Mouse (Mus musculus) urinary bladder, adult 2 months (tissue): Measurements from ENCODE around the gene Aebp1. TPM values are rescaled to one million over a fixed set of nuclear protein-coding genes. Genes with fewer than 3 reads are reported as not detected.

Experiments used
- polyA plus RNA-seq: library from polyadenylated mRNA; depleted of rRNA; stranded (reverse); fragments of >200 nt; gene quantifications from 2 replicates; pipeline ENCODE4 v1.2.3, GENCODE M21; 2012; rRNA removed

The Aebp1 gene
- polyA plus RNA-seq, 1 experiment, result 110 TPM

Other genes with a start within 250 kb of the Aebp1 start
- gene Mrps24, start 146.3 kb upstream of the Aebp1 start, polyA plus RNA-seq, result 81.2 and 82.7 TPM in 2 replicates
- 20.2 and 21.0 TPM in 2 replicates for gene Urgcp, start 99.6 kb upstream of the Aebp1 start, polyA plus RNA-seq
- 97.5 and 103 TPM in 2 replicates for gene Dbnl, start 73.5 kb upstream of the Aebp1 start, polyA plus RNA-seq
- 0.58 and 0.75 TPM in 2 replicates for gene Pgam2, start 58.2 kb upstream of the Aebp1 start, polyA plus RNA-seq
- 28.0 and 30.4 TPM in 2 replicates for gene Polm, start 23.9 kb upstream of the Aebp1 start, polyA plus RNA-seq
- 36.4 and 43.2 TPM in 2 replicates for gene Pold2, start 16.3 kb downstream of the Aebp1 start, polyA plus RNA-seq
- gene Myl7, start 36.8 kb downstream of the Aebp1 start, polyA plus RNA-seq, result 1.4 and 3.7 TPM in 2 replicates
- gene Gck, start 88.1 kb downstream of the Aebp1 start, polyA plus RNA-seq, result 0.03 and 0.08 TPM in 2 replicates
- 35.5 and 45.1 TPM in 2 replicates for gene Ykt6, start 93.7 kb downstream of the Aebp1 start, polyA plus RNA-seq
- gene Camk2b, start 204.4 kb downstream of the Aebp1 start, polyA plus RNA-seq, result 3.0 and 3.9 TPM in 2 replicates